ENCODE assay signal across 10 mouse cellular contexts in the genomic region with DNA sequence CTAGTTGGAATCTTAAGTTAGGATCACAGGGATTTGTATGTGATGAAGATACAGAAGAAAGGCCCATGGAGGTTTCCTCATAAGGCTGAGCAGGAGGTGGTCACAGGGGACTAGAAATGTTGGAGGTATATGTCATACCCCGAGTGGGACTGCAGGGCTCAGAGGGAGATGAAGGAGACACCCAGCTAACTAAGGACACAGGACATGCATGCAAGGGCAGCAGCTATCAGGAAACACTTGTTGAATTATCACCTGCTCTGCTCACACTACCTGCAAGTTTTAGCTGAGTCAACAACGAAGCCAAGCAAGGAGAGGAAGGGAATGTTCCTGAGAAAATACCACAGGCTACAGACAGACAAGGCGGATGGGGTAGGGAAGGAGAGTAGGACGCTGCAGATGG. TPM values are rescaled to one million over a fixed set of nuclear protein-coding genes. Genes with fewer than 3 reads are reported as not detected.
DNase-seq lines count a peak whose midpoint lies in the region; ATAC-seq lines count a peak whose summit lies in the region.
"Had no signal": no experiment of that assay in that cellular context is flagged by ENCODE, and none has a peak within 500 bp of the region (broad histone marks: within the 10 kb centered on the region; RNA-seq: fewer than 3 reads in every experiment).

No protein-coding gene starts in this region.

- peaks cover 16% of the 10 kb centered on the region; the same call in 1 of the 2 replicates for H3K4me1 ChIP-seq in kidney, embryonic 14.5 days (ENCODE audit: control insufficient read depth, insufficient read depth, low read length)
- H3K4me1 ChIP-seq in liver, embryonic 12.5 days: peaks cover 64% of the 10 kb centered on the region
- peaks cover 21% of the 10 kb centered on the region for H3K4me1 ChIP-seq in stomach, embryonic 16.5 days (ENCODE audit: control insufficient read depth, insufficient read depth, low read length)
- no peaks in the 10 kb centered on the region for H3K4me1 ChIP-seq in midbrain, embryonic 15.5 days

- no peak overlapping the region for H3K9ac ChIP-seq in kidney, embryonic 14.5 days (ENCODE audit: low read depth, low read length)
- H3K9ac ChIP-seq in liver, embryonic 12.5 days: peak overlapping the region; percentile 23; the same call in 1 of the 2 replicates
- H3K9ac ChIP-seq in stomach, embryonic 16.5 days (ENCODE audit: low read length): no peak overlapping the region
- no peak overlapping the region for H3K9ac ChIP-seq in midbrain, embryonic 15.5 days
- H3K9ac ChIP-seq: forebrain, embryonic 15.5 days had no signal

- DNase-seq in kidney, postnatal 36 days: no peak
- peak; percentile 17 for DNase-seq in lung, postnatal 36 days
- no peak for DNase-seq in lung, adult 18-20 months
- no peak for DNase-seq in thymus, postnatal 4 days
- DNase-seq: left cerebral cortex, postnatal 4 days had no signal

- peaks cover 50% of the 10 kb centered on the region for H3K36me3 ChIP-seq in kidney, embryonic 14.5 days (ENCODE audit: control insufficient read depth, insufficient read depth, low read length)
- peaks cover 92% of the 10 kb centered on the region for H3K36me3 ChIP-seq in liver, embryonic 12.5 days
- H3K36me3 ChIP-seq in stomach, embryonic 16.5 days (ENCODE audit: control insufficient read depth, insufficient read depth, low read length): 0 out of 2 replicates have a peak, but pooled peaks cover 10% of the 10 kb centered on the region
- H3K36me3 ChIP-seq in midbrain, embryonic 15.5 days (replicated peaks): peaks cover 13% of the 10 kb centered on the region; the same call in 1 of the 2 replicates

- no peak overlapping the region for H3K4me2 ChIP-seq in kidney, embryonic 14.5 days (replicated peaks; ENCODE audit: low read depth, low read length)
- no peak overlapping the region for H3K4me2 ChIP-seq in liver, embryonic 12.5 days
- H3K4me2 ChIP-seq in stomach, embryonic 16.5 days (ENCODE audit: low read depth, low read length): no peak overlapping the region
- no peak overlapping the region for H3K4me2 ChIP-seq in midbrain, embryonic 15.5 days
- H3K4me2 ChIP-seq: forebrain, embryonic 15.5 days had no signal

- H3K27ac ChIP-seq in kidney, embryonic 14.5 days (ENCODE audit: low read depth, low read length): peak overlapping the region; percentile 33; the same call in 1 of the 2 replicates
- H3K27ac ChIP-seq in liver, embryonic 12.5 days: peak overlapping the region; percentile 84
- H3K27ac ChIP-seq in stomach, embryonic 16.5 days (ENCODE audit: low read length): peak overlapping the region; percentile 73
- H3K27ac ChIP-seq in midbrain, embryonic 15.5 days: no peak overlapping the region
- H3K27ac ChIP-seq: forebrain, embryonic 15.5 days had no signal

- no peak overlapping the region for H3K4me3 ChIP-seq in kidney, embryonic 14.5 days (ENCODE audit: low read length)
- H3K4me3 ChIP-seq in liver, embryonic 12.5 days: no peak overlapping the region
- no peak overlapping the region for H3K4me3 ChIP-seq in stomach, embryonic 16.5 days (replicated peaks; ENCODE audit: low read length)
- no peak overlapping the region for H3K4me3 ChIP-seq in midbrain, embryonic 15.5 days
- H3K4me3 ChIP-seq: forebrain, embryonic 15.5 days had no signal

- WGBS in kidney, embryonic 14.5 days: 81% methylated on average over 4 of the region's 4 CpGs
- WGBS in liver, embryonic 12.5 days (ENCODE audit: insufficient replicate concordance): 73% methylated on average over 4 of the region's 4 CpGs
- WGBS in stomach, embryonic 16.5 days: 62% methylated on average over 4 of the region's 4 CpGs
- 92% methylated on average over 4 of the region's 4 CpGs for WGBS in midbrain, embryonic 15.5 days

- H3K9me3 ChIP-seq in kidney, embryonic 14.5 days (ENCODE audit: control insufficient read depth, low read length): no peaks in the 10 kb centered on the region
- no peaks in the 10 kb centered on the region for H3K9me3 ChIP-seq in liver, embryonic 12.5 days (replicated peaks)
- no peaks in the 10 kb centered on the region for H3K9me3 ChIP-seq in stomach, embryonic 16.5 days (replicated peaks; ENCODE audit: control insufficient read depth, low read length)
- H3K9me3 ChIP-seq in midbrain, embryonic 15.5 days: no peaks in the 10 kb centered on the region
- H3K9me3 ChIP-seq: forebrain, embryonic 15.5 days had no signal

- ATAC-seq in kidney, embryonic 14.5 days (ENCODE audit: low FRiP score, low TSS enrichment): no peak
- ATAC-seq in liver, embryonic 12.5 days: no peak
- ATAC-seq in stomach, embryonic 16.5 days (ENCODE audit: insufficient read depth, low FRiP score): no peak
- ATAC-seq in midbrain, embryonic 15.5 days (replicated peaks): no peak

- H3K27me3 ChIP-seq in kidney, embryonic 14.5 days (ENCODE audit: control insufficient read depth, insufficient read depth, low read length): no peaks in the 10 kb centered on the region
- H3K27me3 ChIP-seq in liver, embryonic 12.5 days (replicated peaks): no peaks in the 10 kb centered on the region
- no peaks in the 10 kb centered on the region for H3K27me3 ChIP-seq in stomach, embryonic 16.5 days (ENCODE audit: control insufficient read depth, insufficient read depth, low read length)
- H3K27me3 ChIP-seq in midbrain, embryonic 15.5 days (replicated peaks): no peaks in the 10 kb centered on the region
- H3K27me3 ChIP-seq: forebrain, embryonic 15.5 days had no signal

RNA-seq across cellular contexts. Expression of a gene that starts 16.3 kb away (rescaled TPM):
- polyA plus RNA-seq in kidney, embryonic 14.5 days (2014; fragmentation: Nextera tagmentation; extraction: Ambion mirVana): 49.7 and 49.8 TPM in 2 replicates
- polyA plus RNA-seq in liver, embryonic 12.5 days (2016; fragmentation: Nextera tagmentation; extraction: Ambion mirVana): 56.1 and 58.5 TPM in 2 replicates
- polyA plus RNA-seq in stomach, embryonic 16.5 days (2015; fragmentation: Nextera tagmentation; extraction: Ambion mirVana): 36.2 and 41.2 TPM in 2 replicates
- 42.9 and 43.1 TPM in 2 replicates for polyA plus RNA-seq in midbrain, embryonic 15.5 days (2015; fragmentation: Nextera tagmentation; extraction: Ambion mirVana)

RNA-seq across cellular contexts. Expression of a gene that starts 16.5 kb away (rescaled TPM):
- polyA plus RNA-seq in kidney, embryonic 14.5 days (2014; fragmentation: Nextera tagmentation; extraction: Ambion mirVana): 20.5 and 29.7 TPM in 2 replicates
- 14.8 and 16.0 TPM in 2 replicates for polyA plus RNA-seq in liver, embryonic 12.5 days (2016; fragmentation: Nextera tagmentation; extraction: Ambion mirVana)
- polyA plus RNA-seq in stomach, embryonic 16.5 days (2015; fragmentation: Nextera tagmentation; extraction: Ambion mirVana): 13.9 and 17.1 TPM in 2 replicates
- 30.3 and 30.7 TPM in 2 replicates for polyA plus RNA-seq in midbrain, embryonic 15.5 days (2015; fragmentation: Nextera tagmentation; extraction: Ambion mirVana)

RNA-seq across cellular contexts. Expression of a gene that starts 17.8 kb away (rescaled TPM):
- 11.3 and 16.4 TPM in 2 replicates for polyA plus RNA-seq in kidney, embryonic 14.5 days (2014; fragmentation: Nextera tagmentation; extraction: Ambion mirVana)
- 18.0 and 18.3 TPM in 2 replicates for polyA plus RNA-seq in liver, embryonic 12.5 days (2016; fragmentation: Nextera tagmentation; extraction: Ambion mirVana)
- 47.9 and 50.3 TPM in 2 replicates for polyA plus RNA-seq in stomach, embryonic 16.5 days (2015; fragmentation: Nextera tagmentation; extraction: Ambion mirVana)
- 33.9 and 35.3 TPM in 2 replicates for polyA plus RNA-seq in midbrain, embryonic 15.5 days (2015; fragmentation: Nextera tagmentation; extraction: Ambion mirVana)

RNA-seq across cellular contexts. Expression of a gene that starts 18.7 kb away (rescaled TPM):
- polyA plus RNA-seq in kidney, embryonic 14.5 days (2014; fragmentation: Nextera tagmentation; extraction: Ambion mirVana): 16.6 and 29.3 TPM in 2 replicates
- 19.4 and 21.7 TPM in 2 replicates for polyA plus RNA-seq in liver, embryonic 12.5 days (2016; fragmentation: Nextera tagmentation; extraction: Ambion mirVana)
- 17.3 and 20.8 TPM in 2 replicates for polyA plus RNA-seq in stomach, embryonic 16.5 days (2015; fragmentation: Nextera tagmentation; extraction: Ambion mirVana)
- polyA plus RNA-seq in midbrain, embryonic 15.5 days (2015; fragmentation: Nextera tagmentation; extraction: Ambion mirVana): 39.8 and 40.7 TPM in 2 replicates

RNA-seq across cellular contexts. Expression of a gene that starts 42.1 kb away (rescaled TPM):
- polyA plus RNA-seq in kidney, embryonic 14.5 days (2014; fragmentation: Nextera tagmentation; extraction: Ambion mirVana): 0.90 and 1.4 TPM in 2 replicates
- 0.20 TPM in 1 of 2 replicates, not detected in the other for polyA plus RNA-seq in liver, embryonic 12.5 days (2016; fragmentation: Nextera tagmentation; extraction: Ambion mirVana)
- 0.18 and 0.41 TPM in 2 replicates for polyA plus RNA-seq in stomach, embryonic 16.5 days (2015; fragmentation: Nextera tagmentation; extraction: Ambion mirVana)
- polyA plus RNA-seq in midbrain, embryonic 15.5 days (2015; fragmentation: Nextera tagmentation; extraction: Ambion mirVana): 0.22 and 0.73 TPM in 2 replicates
